Mouse (Mus musculus): ENCODE measurements at regions not wholly inside any gene's neighbourhood (a gene's known extent, or its start where the extent isn't known, plus 50 kb on each side); places are given as distances from the start of the nearest gene placed in this dataset.

GRCm38 (mm10) chr7:136083005-136083404, 366.8 kb upstream of the Mki67 start:
- no peak for DNase-seq (ENCODE audit: low spot score in 2 of 2)

GRCm38 (mm10) chr7:136083571-136084342, 367.6 kb upstream of the Mki67 start:
- DNase-seq (ENCODE audit: low spot score in 2 of 2) = peak; percentile 42 to 54

GRCm38 (mm10) chr7:136088785-136089184, 372.6 kb upstream of the Mki67 start:
- peak in 1 of 2 experiments; percentile 9 for DNase-seq (ENCODE audit: low spot score in 2 of 2)

GRCm38 (mm10) chr7:136094681-136095360, 378.7 kb upstream of the Mki67 start:
- no peak for DNase-seq (ENCODE audit: low spot score in 2 of 2)

- DNase-seq (ENCODE audit: low spot score in 2 of 2) = no peak
These were observed 387.9 kb upstream of the Mki67 start for GRCm38 (mm10) chr7:136104021-136104420.

- DNase-seq (ENCODE audit: low spot score in 2 of 2) = no peak
These were observed 396.0 kb upstream of the Mki67 start for GRCm38 (mm10) chr7:136112163-136112562.

GRCm38 (mm10) chr7:136120930-136121329, 404.8 kb upstream of the Mki67 start:
- DNase-seq (ENCODE audit: low spot score in 2 of 2) = no peak

GRCm38 (mm10) chr7:136121406-136121805, 405.2 kb upstream of the Mki67 start:
- no peak for DNase-seq (ENCODE audit: low spot score in 2 of 2)

- no peak for DNase-seq (ENCODE audit: low spot score in 2 of 2)
These were observed 408.6 kb upstream of the Mki67 start for GRCm38 (mm10) chr7:136124786-136125185.

- DNase-seq (ENCODE audit: low spot score in 2 of 2) = no peak
These were observed 410.2 kb upstream of the Mki67 start for GRCm38 (mm10) chr7:136126393-136126792.

- no peak for DNase-seq (ENCODE audit: low spot score in 2 of 2)
These were observed 411.4 kb upstream of the Mki67 start for GRCm38 (mm10) chr7:136127576-136127975.

- peak; percentile 22 to 58 for DNase-seq (ENCODE audit: low spot score in 2 of 2)
These were observed 413.6 kb upstream of the Mki67 start for GRCm38 (mm10) chr7:136129721-136130123.

- DNase-seq (ENCODE audit: low spot score in 2 of 2) = no peak
These were observed 414.6 kb upstream of the Mki67 start for GRCm38 (mm10) chr7:136130666-136131239.

- DNase-seq (ENCODE audit: low spot score in 2 of 2) = no peak
These were observed 416.8 kb upstream of the Mki67 start for GRCm38 (mm10) chr7:136132976-136133375.

GRCm38 (mm10) chr7:136136666-136137065, 420.5 kb upstream of the Mki67 start:
- DNase-seq (ENCODE audit: low spot score in 2 of 2) = no peak

GRCm38 (mm10) chr7:136137341-136137740, 421.2 kb upstream of the Mki67 start:
- DNase-seq (ENCODE audit: low spot score in 2 of 2) = no peak

- no peak for DNase-seq (ENCODE audit: low spot score in 2 of 2)
These were observed 421.9 kb upstream of the Mki67 start for GRCm38 (mm10) chr7:136137831-136138602.

GRCm38 (mm10) chr7:136142832-136143231, 426.7 kb upstream of the Mki67 start:
- no peak for DNase-seq (ENCODE audit: low spot score in 2 of 2)

GRCm38 (mm10) chr7:136150196-136150595, 434.0 kb upstream of the Mki67 start:
- DNase-seq (ENCODE audit: low spot score in 2 of 2) = no peak

- no peak for DNase-seq (ENCODE audit: low spot score in 2 of 2)
These were observed 435.3 kb upstream of the Mki67 start for GRCm38 (mm10) chr7:136151301-136151930.

GRCm38 (mm10) chr7:136152470-136152869, 436.3 kb upstream of the Mki67 start:
- peak; percentile 70 for DNase-seq (ENCODE audit: low spot score in 2 of 2)
